Mouse (Mus musculus) thymus, adult 18-20 months (tissue): ENCODE results near the gene Cenpp.

Experiments
- DNase-seq, 2 experiments: peaks; one replicate each; pipeline ENCODE4 v3.0.0; 2022; ENCODE audit warnings: mixed read lengths in 2 of 2

Gene Cenpp

DNA sequence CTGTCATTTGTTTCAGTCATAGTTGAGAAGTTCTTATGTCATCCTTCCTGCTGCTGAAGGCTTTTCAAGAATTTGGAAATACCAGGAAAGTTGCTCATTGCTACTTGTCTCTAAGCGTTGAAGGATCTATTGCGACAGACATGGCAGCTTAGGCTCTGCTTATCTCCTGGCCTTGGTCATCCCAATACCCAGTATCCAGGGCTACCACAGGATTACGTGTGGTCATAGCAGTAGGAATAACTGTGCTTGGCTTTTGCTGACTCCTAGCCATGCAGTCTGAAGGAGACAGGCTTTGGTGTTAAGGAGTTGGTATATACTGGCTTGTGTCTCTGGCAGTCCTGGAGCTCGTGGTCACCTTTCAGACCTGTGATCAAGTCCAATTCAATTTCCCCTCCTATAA lies 192.3 kb downstream of the Cenpp start:
- no peak for DNase-seq

GRCm38 (mm10) chr13:49449318-49449749 lies 203.3 kb downstream of the Cenpp start:
- DNase-seq: peak; percentile 24 to 26

- DNase-seq: no peak
These were observed 208.1 kb downstream of the Cenpp start for GRCm38 (mm10) chr13:49444451-49444850.

GRCm38 (mm10) chr13:49436170-49436569 lies 216.4 kb downstream of the Cenpp start:
- no peak for DNase-seq

DNA sequence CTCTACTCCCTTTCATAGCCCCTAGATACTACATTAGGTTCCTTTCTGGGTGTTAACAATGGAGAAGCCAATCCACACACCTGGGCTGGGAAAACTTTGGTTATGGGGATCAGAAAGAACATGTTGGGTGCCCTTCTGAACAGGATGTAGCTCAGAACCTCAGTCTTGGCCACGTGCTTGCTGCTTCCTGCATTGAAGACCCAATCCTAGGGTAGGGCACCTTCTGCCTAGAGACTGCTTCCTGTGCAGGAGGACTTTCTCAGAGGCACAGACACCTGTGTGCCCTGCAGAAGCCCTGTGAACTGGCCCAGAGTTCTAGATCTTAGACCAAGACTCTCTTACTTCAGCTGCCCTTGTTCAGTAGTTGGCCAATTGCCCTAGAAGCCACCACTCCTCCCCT lies 216.8 kb downstream of the Cenpp start:
- no peak for DNase-seq

DNA sequence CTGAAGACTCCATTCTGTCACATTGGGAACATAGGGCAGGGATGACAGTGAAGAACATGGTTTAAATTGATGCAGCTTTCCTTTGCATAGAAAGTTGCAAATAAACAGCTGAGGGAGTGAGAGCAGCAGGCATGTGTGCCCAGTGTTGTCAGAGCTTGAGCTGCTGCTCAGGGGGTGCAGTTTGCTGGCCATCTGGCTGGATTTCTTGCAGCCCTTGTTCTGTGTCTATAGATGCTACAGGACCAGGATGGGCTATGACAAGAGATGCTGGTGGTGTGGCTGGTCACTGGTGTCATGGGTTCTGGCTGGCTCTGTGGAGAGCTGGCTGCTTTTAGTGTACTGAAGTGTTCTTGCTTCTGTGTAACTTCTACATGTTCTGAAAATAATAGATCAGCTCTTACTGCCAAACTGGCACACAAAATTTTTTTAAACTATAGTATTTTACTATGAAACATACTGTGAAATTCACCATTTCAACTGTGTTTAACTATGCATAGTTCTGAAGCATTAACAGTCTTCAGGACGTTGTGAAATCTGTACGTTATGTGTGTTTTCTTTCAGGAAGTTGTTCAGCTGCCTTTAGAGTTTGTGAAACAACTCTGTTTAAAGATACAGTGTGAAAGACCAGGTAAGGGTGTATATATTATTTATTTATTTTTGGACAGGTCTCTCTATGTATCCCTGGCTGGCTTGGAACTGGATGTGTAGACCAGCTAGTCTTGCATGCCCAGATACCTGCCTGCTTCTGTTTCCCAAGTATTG lies 219.1 kb downstream of the Cenpp start:
- no peak for DNase-seq

DNA sequence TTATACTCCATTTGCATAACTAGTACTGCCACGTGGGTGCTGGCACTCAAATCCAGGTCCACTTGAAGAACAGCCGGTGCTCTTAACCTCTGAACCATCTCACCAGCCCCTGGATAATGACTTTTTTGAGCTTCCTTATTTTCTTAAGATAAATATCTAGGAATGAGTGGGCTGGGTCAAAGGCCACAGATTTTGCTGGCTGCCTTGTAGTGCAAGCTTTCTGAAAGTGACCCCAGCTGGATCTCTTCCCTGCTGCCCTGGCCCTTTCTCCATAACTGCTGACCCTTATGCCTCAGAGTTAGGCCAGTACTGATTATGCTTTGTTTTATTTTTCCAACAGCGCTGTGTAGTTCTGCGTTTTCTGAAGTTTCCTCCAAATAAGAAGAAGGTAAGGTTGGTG lies 222.1 kb downstream of the Cenpp start:
- DNase-seq: no peak

DNA sequence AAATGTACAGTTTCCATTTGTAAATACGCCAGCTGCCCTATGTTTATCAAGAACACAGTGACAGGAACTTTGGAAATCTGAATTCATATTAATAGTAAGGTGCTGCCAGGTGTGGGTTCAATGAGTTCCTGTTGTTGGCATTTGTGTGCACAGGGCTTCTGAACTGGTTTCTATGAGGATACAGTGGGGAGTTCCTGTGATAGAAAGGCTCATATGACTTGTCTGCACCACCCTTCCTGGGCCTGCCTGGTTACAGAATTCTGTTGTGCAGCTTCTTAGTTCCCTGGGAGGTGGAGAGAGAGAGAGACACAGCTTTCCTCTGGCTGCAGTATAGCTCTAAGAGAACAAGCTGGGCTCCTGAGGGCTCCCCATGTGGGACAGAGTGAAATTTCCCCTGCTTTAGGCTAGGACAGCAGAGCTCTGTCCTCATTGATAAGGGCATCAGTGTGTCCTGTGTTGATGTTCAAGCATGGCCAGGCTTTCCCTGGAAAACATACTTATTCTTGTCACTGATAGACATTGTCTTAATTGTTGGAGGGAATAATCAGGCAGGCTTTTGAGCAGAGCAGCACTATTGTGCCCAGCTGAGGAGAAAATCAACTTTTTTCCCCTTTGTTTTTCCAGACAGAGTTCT lies 224.4 kb downstream of the Cenpp start:
- no peak for DNase-seq

DNA sequence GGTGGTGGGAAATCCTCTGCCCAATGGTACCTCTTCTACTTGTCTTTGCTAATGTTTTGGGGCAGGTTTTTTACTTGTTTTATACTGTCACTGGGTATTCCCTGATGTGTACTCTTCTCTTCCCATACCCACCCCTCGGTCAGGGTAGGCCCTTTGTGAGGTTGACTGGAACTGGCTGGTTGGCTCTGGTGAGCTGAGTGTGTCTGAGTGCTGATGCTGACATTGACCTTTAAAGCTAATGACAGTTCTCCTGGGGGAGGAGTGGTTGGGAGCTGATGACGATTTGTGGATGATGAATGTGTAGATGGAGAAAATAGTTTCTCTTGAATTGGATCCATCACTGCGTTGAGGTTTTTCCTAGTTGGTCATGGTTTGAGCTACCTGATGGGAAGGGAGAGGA lies 225.8 kb downstream of the Cenpp start:
- no peak for DNase-seq

- no peak for DNase-seq
These were observed 230.6 kb downstream of the Cenpp start for GRCm38 (mm10) chr13:49421959-49422358.

DNA sequence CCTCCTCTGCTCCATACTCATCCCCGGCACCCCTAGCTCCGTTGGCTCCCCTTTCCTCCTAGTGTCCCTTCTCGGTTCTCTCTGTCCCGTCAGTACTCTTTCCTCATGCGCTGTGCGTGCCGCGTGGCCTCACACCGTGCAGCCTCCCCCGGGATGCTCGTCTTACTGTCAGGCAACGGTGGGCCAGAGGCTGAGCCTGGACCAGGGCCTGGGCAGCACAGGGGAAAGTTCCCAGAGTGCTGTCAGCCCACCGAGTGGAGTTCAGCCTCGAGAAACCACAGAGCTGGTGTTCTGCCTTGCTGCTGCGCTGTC lies 231.0 kb downstream of the Cenpp start:
- DNase-seq: no peak

DNA sequence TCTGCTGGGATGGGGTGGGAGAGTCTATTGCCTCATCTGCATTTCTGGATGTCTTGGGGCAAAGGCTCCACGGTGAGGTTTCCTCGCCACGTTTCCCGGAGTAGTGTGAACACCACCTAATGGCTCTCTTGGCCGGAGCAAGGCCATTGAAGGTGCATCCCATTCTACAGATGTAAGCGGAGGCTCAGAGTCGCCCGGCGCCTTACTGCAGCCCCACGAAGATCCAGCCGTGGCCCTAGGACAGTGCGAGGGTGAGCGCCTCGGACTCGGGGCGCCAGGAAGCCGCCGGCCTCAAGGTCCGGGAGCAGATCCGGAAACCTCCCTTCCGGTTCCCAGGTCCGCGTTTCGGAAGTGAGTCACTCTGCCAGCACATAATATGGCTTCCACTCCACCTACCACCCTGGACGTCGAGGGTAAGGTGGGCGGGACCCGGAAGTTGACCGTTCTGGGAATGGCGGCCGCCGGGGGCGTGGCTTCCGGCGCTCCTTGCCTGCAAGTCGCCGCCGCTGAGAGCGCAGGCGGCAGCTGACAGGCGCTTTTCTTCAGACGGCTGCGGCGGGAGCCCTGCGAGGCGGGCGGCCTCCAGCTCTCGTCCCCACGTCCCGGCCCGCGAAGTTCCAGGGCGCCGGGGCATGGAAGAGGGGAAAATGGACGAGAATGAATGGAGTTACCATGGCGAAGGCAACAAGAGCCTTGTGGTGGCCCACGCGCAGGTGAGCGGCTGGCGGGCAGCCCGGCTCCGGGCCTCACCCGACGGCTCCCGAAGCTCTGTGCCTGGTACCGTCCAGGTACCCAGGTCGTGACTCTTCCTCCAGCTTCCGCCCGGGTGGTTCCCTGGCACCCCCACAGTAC lies 231.6 kb downstream of the Cenpp start, which contains the start of gene Ippk:
TSS of gene Ippk (plus strand) at position 496 of the 852 bp plus-strand sequence.
- DNase-seq: peak; percentile 97 to 99
